13 mouse cellular contexts compared by ENCODE assay signal in the genomic region with DNA sequence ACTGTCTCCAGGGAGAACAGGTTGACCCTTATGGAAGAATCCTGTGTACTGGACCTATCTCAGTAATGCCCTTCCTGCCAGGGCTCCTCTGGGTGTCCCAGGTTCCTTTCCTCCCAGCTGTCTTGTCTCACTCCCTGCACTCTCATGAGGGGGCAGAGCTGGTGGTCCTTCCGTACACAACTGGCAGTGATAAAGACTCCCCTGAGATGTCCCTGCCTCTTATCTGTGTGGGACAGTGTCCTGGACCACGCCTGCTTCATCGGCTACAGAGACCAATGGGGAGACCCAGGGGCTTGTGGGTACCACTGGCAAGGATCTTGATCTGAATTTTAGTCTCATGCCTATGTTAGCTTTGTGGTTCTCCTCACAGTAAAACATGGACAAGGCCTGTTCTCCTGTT. TPM values are rescaled to one million over a fixed set of nuclear protein-coding genes. Genes with fewer than 3 reads are reported as not detected.
A peak's percentile ranks its signal among the peaks of the same experiment; 100 is the strongest.
DNase-seq lines count a peak whose midpoint lies in the region; ATAC-seq and TF ChIP-seq lines count a peak whose summit lies in the region.
"Had no signal": no experiment of that assay in that cellular context is flagged by ENCODE, and none has a peak within 500 bp of the region (broad histone marks: within the 10 kb centered on the region; RNA-seq: fewer than 3 reads in every experiment).

No protein-coding gene starts in this region.

- H3K9ac ChIP-seq in kidney, embryonic 15.5 days: no peak overlapping the region
- H3K9ac ChIP-seq: limb, embryonic 12.5 days had no signal

- peaks cover 95% of the 10 kb centered on the region for H3K36me3 ChIP-seq in kidney, embryonic 15.5 days

- peaks cover 17% of the 10 kb centered on the region for H3K4me1 ChIP-seq in kidney, embryonic 15.5 days
- H3K4me1 ChIP-seq in bone marrow, adult 2 months (ENCODE audit: control insufficient read depth, insufficient read depth, low read length): peaks cover 3% of the 10 kb centered on the region; the same call in 1 of the 2 replicates

- H3K4me3 ChIP-seq in kidney, embryonic 15.5 days (replicated peaks): no peak overlapping the region
- no peak overlapping the region for H3K4me3 ChIP-seq in bone marrow, adult 2 months (replicated peaks; ENCODE audit: control insufficient read depth, low read depth, low read length)
- H3K4me3 ChIP-seq: limb, embryonic 12.5 days had no signal

- no peak for DNase-seq in kidney, adult 9 months
- no peak for DNase-seq in adipocyte (ENCODE audit: low spot score)
- no peak for DNase-seq in urinary bladder, postnatal 36 days (ENCODE audit: low spot score in 2 of 2)
- DNase-seq: gastrocnemius, postnatal 25 days; kidney, postnatal 25 days had no signal

- peak; percentile 77 for ATAC-seq in kidney, embryonic 15.5 days (replicated peaks; ENCODE audit: low FRiP score)
- ATAC-seq in erythroid progenitor cell, adult 5-6 weeks (replicated peaks; ENCODE audit: low FRiP score, poor library complexity, severe bottlenecking): peak; percentile 78
- peak; percentile 69 for ATAC-seq in megakaryocyte progenitor cell, adult 5-6 weeks (replicated peaks; ENCODE audit: poor library complexity)
- ATAC-seq: CD4-positive, CD25-positive, alpha-beta regulatory T cell, adult 4 months; Patski had no signal

- H3K4me2 ChIP-seq in kidney, embryonic 15.5 days: no peak overlapping the region
- H3K4me2 ChIP-seq: limb, embryonic 12.5 days had no signal

- WGBS in kidney, embryonic 15.5 days: 73% methylated on average over 3 of the region's 3 CpGs
- 61% methylated on average over 3 of the region's 3 CpGs for WGBS in bone marrow, adult 2 months

- no peaks in the 10 kb centered on the region for H3K9me3 ChIP-seq in kidney, embryonic 15.5 days (replicated peaks)
- H3K9me3 ChIP-seq: limb, embryonic 12.5 days had no signal

- H3K27me3 ChIP-seq in kidney, embryonic 15.5 days: no peaks in the 10 kb centered on the region
- H3K27me3 ChIP-seq: limb, embryonic 12.5 days; Patski had no signal

- no peak for TF ChIP-seq POLR2A in bone marrow, adult 2 months (IDR thresholded peaks at IDR 0.05; ENCODE audit: borderline replicate concordance, control insufficient read depth, low read depth, low read length)

- no peak overlapping the region for H3K27ac ChIP-seq in kidney, embryonic 15.5 days
- peak overlapping the region; percentile 2; the same call in 1 of the 2 replicates for H3K27ac ChIP-seq in bone marrow, adult 2 months (ENCODE audit: control insufficient read depth, insufficient read depth, low read depth, low read length, poor library complexity)
- H3K27ac ChIP-seq: limb, embryonic 12.5 days; macrophage had no signal

- TF ChIP-seq CTCF in bone marrow, adult 2 months (IDR thresholded peaks at IDR 0.05; ENCODE audit: control insufficient read depth, insufficient read depth, low read length): no peak

RNA-seq across cellular contexts. Expression of a gene that starts 12.4 kb away (rescaled TPM):
- polyA plus RNA-seq in kidney, embryonic 15.5 days (2015; fragmentation: Nextera tagmentation; extraction: Ambion mirVana): 99.4 and 108 TPM in 2 replicates
- polyA plus RNA-seq in bone marrow, adult 2 months (2011; ENCODE audit: insufficient read depth, insufficient read length, low replicate concordance, missing spikeins): 84.3 and 112 TPM in 2 replicates
- 181 and 212 TPM in 2 replicates for total RNA-seq in erythroid progenitor cell, adult 5-6 weeks (2015; ENCODE audit: low replicate concordance)
- total RNA-seq in erythroid progenitor cell, adult 5-6 weeks (2017; ENCODE audit: low replicate concordance): 93.7 and 104 TPM in 2 replicates
- 35.5 and 36.5 TPM in 2 replicates for total RNA-seq in megakaryocyte progenitor cell, adult 5-6 weeks (2015)
- 16.0 and 30.8 TPM in 2 replicates for total RNA-seq in megakaryocyte progenitor cell, adult 5-6 weeks (2017)
